Mouse (Mus musculus) limb, embryonic 13.5 days (tissue): ENCODE measurements around the gene Stard8. TPM values are rescaled to one million over a fixed set of nuclear protein-coding genes. Genes with fewer than 3 reads are reported as not detected.
"Not testable (repeated sequence)": the region's sequence is repeated elsewhere in the genome, so short reads cannot be mapped to it uniquely, and the experiment has no call there.

Experiments
- ATAC-seq: fragments of 200-750 bp; cut with Nextera tagmentation; 2 replicates; pipeline ENCODE4 v1.8.0; 2017; ENCODE audit warnings: low read depth, moderate number of reproducible peaks, moderate TSS enrichment; ENCODE audit not compliant: low FRiP score
- H3K27ac ChIP-seq: fragments of 300-500 bp; sonication (generic); 2 replicates; pipeline ENCODE4 v1.5.1; 2015; ENCODE audit warnings: inconsistent platforms, mild to moderate bottlenecking, moderate library complexity
- H3K27me3 ChIP-seq: fragments of 300-500 bp; sonication (generic); 2 replicates; pipeline ENCODE4 v1.6.1; 2015; ENCODE audit warnings: mild to moderate bottlenecking, inconsistent platforms
- H3K36me3 ChIP-seq: fragments of 300-500 bp; sonication (generic); 2 replicates; pipeline ENCODE4 v1.6.1; 2015; ENCODE audit warnings: inconsistent platforms, mild to moderate bottlenecking, moderate library complexity
- H3K4me1 ChIP-seq: fragments of 300-500 bp; sonication (generic); 2 replicates; pipeline ENCODE4 v1.6.1; 2015; ENCODE audit warnings: inconsistent platforms
- H3K4me2 ChIP-seq: fragments of 300-500 bp; sonication (generic); replicated peaks from 2 replicates; pipeline ENCODE4 v1.6.1; 2015; ENCODE audit warnings: inconsistent platforms, mild to moderate bottlenecking, moderate library complexity
- H3K4me3 ChIP-seq: fragments of 300-500 bp; sonication (generic); 2 replicates; pipeline ENCODE4 v1.5.1; 2015; ENCODE audit warnings: moderate library complexity, mild to moderate bottlenecking, inconsistent platforms
- H3K9ac ChIP-seq: fragments of 300-500 bp; sonication (generic); 2 replicates; pipeline ENCODE4 v1.6.1; 2015; ENCODE audit warnings: mild to moderate bottlenecking, inconsistent platforms
- H3K9me3 ChIP-seq: fragments of 300-500 bp; sonication (generic); 2 replicates; pipeline ENCODE4 v1.6.1; 2016; ENCODE audit warnings: inconsistent platforms
- WGBS: fragments of 180-500 bp; shearing (Covaris S2); methylation state at CpG from one replicate; pipeline ENCODE4 v1.1.7; 2015; 5-methylcytosine and 5-hydroxymethylcytosine counted together
- polyA plus RNA-seq: library from polyadenylated mRNA; unstranded; fragments of >200 nt; fragmentation: Nextera tagmentation; extraction: Ambion mirVana; gene quantifications from 2 replicates; pipeline ENCODE4 v1.2.1, GENCODE M21; 2015

The Stard8 gene
- 6.9 and 7.1 TPM in 2 replicates for polyA plus RNA-seq

DNA sequence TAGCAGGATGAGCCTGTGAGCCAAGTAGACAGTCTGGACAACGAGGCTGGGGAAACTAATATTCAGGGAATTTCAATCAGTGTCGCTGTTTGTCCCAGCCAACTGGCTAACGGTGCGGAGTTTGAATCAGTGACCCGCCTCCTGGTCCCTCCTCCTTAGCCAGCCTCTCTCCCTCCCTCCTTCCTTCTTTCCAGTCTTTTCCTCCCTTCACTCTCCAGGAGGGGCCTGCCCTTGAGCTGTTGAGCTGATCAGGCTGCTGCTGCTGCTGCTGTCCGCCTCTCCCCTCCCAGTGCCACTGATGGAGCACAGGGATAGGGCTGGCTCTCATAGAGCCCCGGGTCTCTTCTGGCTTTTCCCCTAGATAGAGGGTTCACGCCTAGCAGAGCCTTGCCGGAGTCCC is at the start of gene Stard8:
TSS of gene Stard8 (plus strand) at position 203 of the 400 bp plus-strand sequence.
- H3K36me3 ChIP-seq, result no peaks in the 10 kb centered on the region
- 38% methylated on average over 9 of the region's 9 CpGs for WGBS
- no peaks in the 10 kb centered on the region for H3K9me3 ChIP-seq
- H3K4me3 ChIP-seq, result peak within 1 kb of the TSS; percentile 17
- no peak within 1 kb of the TSS for H3K9ac ChIP-seq
- ATAC-seq, result no peak
- peaks cover 35% of the 10 kb centered on the region; the same call in 1 of the 2 replicates for H3K27me3 ChIP-seq
- no peaks in the 10 kb centered on the region for H3K4me1 ChIP-seq
- peak within 1 kb of the TSS; percentile 44 for H3K4me2 ChIP-seq
- H3K27ac ChIP-seq, result no peak within 1 kb of the TSS

GRCm38 (mm10) chrX:98953941-98954340 is 49.1 kb upstream of the Stard8 start:
- Histone ChIP-seq H3K9ac (no peak overlapping the region), H3K4me1 (no peaks in the 10 kb centered on the region), H3K4me2 (no peak overlapping the region), H3K27ac (no peak overlapping the region), H3K36me3 (no peaks in the 10 kb centered on the region), H3K27me3 (peaks cover 4% of the 10 kb centered on the region; the same call in 1 of the 2 replicates), H3K9me3 (no peaks in the 10 kb centered on the region), H3K4me3 (no peak overlapping the region)
- WGBS, result 15% methylated on average over 6 of the region's 6 CpGs
- no peak for ATAC-seq

DNA sequence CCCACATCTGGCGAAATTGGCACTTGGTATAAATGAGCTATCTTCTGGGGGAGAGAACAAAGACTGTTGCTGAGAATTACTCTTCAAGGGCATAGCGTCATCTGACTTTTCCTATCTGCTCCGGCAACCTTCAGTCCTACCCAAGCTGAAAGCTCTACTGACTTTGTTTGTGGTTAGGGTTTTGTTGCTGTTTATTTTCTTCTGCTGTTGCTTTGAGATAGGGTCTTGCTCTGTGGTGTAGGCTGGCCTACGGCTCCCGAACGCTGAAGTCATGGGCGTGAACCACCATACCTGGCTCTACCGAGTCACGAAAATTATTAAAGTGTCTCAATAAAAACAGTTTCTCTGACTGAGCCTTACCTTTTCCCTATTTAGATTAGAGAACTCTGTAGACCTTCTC is 44.8 kb upstream of the Stard8 start:
- Histone ChIP-seq H3K9ac (no peak overlapping the region), H3K4me3 (no peak overlapping the region), H3K9me3 (no peaks in the 10 kb centered on the region), H3K27me3 (peaks cover 10% of the 10 kb centered on the region; the same call in 1 of the 2 replicates), H3K4me1 (no peaks in the 10 kb centered on the region), H3K36me3 (no peaks in the 10 kb centered on the region), H3K4me2 (no peak overlapping the region), H3K27ac (no peak overlapping the region)
- no peak for ATAC-seq
- 90% methylated on average over 9 of the region's 9 CpGs for WGBS

DNA sequence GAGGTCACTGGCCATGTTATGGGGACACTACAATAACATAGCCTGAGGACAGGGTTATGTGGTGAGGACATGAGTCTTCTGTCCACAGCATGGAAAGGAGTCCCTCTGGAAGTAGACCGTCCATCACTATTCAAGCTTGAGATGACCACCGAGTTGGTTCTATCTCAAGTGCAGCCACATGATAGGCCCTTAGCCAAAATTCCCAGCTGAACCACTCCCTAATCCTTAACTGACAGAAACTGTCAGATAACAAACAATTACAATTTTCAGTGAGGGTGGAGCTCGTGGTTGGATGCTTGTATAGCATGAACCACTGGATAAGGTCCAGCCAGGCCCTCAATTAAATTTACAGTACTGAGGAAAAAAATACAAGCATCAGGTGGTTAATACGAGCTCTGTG is 44.0 kb upstream of the Stard8 start:
- ATAC-seq, result no peak
- Histone ChIP-seq H3K27ac (no peak overlapping the region), H3K4me2 (no peak overlapping the region), H3K36me3 (no peaks in the 10 kb centered on the region), H3K9me3 (no peaks in the 10 kb centered on the region), H3K4me3 (no peak overlapping the region), H3K27me3 (peaks cover 13% of the 10 kb centered on the region; the same call in 1 of the 2 replicates), H3K4me1 (no peaks in the 10 kb centered on the region), H3K9ac (no peak overlapping the region)
- WGBS, result 74% methylated on average over 4 of the region's 4 CpGs

DNA sequence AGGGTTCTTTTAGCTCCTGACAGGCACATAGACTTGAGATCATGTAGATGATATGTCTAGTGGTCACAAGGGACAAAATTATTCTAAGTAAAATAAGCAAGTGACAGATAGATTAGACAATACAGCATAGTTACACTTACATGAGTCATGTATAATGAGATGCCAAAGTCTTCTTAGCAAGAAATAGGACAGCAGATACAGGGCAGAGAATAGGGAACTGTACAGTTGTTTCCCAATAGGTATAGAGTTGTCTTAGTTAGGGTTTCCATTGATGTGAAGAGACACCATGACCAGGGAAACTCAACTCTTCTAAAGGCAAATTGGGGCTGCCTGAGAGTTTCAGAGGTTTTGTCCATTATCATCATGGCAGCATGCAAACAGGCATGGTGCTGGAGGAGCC is 39.3 kb upstream of the Stard8 start:
- no peak overlapping the region for H3K27ac ChIP-seq
- H3K4me2 ChIP-seq, result no peak overlapping the region
- H3K9ac ChIP-seq, result no peak overlapping the region
- H3K27me3 ChIP-seq, result peaks cover 13% of the 10 kb centered on the region; the same call in 1 of the 2 replicates
- no peak for ATAC-seq
- H3K4me1 ChIP-seq, result no peaks in the 10 kb centered on the region
- no peaks in the 10 kb centered on the region for H3K36me3 ChIP-seq
- no peak overlapping the region for H3K4me3 ChIP-seq
- no peaks in the 10 kb centered on the region for H3K9me3 ChIP-seq

DNA sequence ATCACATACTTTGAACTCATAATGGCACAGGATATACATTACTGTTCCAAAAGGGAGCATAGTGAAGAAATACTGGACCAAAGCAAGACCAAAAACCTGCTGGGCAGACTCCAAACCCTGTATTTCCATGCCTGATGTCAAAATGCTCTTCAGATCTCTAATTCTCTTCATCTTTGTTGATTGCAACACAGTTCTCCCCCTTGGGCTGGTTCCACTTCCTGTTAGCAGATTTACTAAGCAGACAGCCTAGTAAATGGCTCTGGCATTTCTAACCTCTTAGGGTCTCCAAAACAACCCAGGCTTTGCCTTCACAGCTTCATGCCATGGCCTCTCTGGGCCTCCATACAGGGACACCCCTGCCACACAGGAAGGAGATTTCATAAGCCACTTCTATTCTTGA is 38.5 kb upstream of the Stard8 start:
- Histone ChIP-seq H3K27ac (no peak overlapping the region), H3K27me3 (0 out of 2 replicates have a peak, but pooled peaks cover 8% of the 10 kb centered on the region), H3K9ac (no peak overlapping the region), H3K36me3 (no peaks in the 10 kb centered on the region), H3K9me3 (no peaks in the 10 kb centered on the region), H3K4me2 (no peak overlapping the region), H3K4me3 (no peak overlapping the region), H3K4me1 (no peaks in the 10 kb centered on the region)
- no peak for ATAC-seq

- not testable (repeated sequence) for H3K27ac ChIP-seq, H3K9me3 ChIP-seq
- peaks cover 11% of the 10 kb centered on the region; the same call in 1 of the 2 replicates for H3K27me3 ChIP-seq
These were observed 16.4 kb upstream of the Stard8 start for GRCm38 (mm10) chrX:98986611-98987010.

DNA sequence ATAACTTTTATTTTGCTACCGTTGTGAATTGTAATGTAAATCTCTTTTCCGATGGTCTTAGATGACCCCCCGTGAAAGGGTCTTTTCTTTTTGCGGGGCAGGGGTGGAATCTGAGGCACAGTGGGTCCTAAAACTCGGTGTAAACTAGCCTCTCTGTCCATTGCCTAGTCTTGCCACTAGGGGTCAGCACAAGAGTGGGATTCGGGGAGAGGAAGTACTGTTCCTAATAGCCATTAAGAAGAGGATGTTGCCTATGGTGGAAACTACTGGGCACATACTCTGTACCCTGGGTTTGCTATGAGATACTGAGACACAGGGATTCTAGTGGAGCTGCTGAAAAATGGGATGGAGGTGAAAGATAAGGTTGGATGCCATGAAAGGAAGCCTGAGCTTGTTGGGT is 13.5 kb upstream of the Stard8 start:
- Histone ChIP-seq H3K4me2 (no peak overlapping the region), H3K36me3 (no peaks in the 10 kb centered on the region), H3K9me3 (no peaks in the 10 kb centered on the region), H3K9ac (no peak overlapping the region), H3K27ac (no peak overlapping the region), H3K4me1 (no peaks in the 10 kb centered on the region), H3K4me3 (no peak overlapping the region), H3K27me3 (peaks cover 12% of the 10 kb centered on the region; the same call in 1 of the 2 replicates)
- peak; percentile 59; the same call in 1 of the 2 replicates for ATAC-seq
- 41% methylated on average over 6 of the region's 6 CpGs for WGBS

More at GRCm38 (mm10) chrX:98986611-98987010, 16.4 kb upstream of the Stard8 start:
- H3K4me1 ChIP-seq, H3K36me3 ChIP-seq, H3K9ac ChIP-seq, H3K4me2 ChIP-seq, ATAC-seq, H3K4me3 ChIP-seq: not testable (repeated sequence)
- WGBS, result 60% methylated on average over 5 of the region's 5 CpGs

DNA sequence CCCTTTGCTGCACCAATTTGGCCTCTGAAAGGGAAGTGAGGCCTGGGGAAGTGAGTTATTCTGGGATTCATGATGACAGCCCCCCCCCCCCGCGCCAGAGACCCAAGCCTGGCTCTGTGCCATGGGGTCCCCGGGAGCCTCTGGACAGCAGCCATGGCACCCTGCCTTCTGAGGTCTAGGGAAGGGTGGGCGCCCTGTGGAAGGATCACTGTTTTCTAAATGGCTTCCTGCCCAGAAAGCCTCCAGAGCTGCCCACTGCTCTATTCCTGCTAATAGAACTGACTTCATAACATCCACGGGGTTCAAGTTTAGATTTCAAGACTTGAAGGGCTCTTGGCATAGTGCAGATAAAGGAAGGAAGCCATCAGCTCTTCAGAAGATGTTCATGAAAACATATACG is 983 bp upstream of the Stard8 start:
- no peaks in the 10 kb centered on the region for H3K9me3 ChIP-seq
- peaks cover 33% of the 10 kb centered on the region; the same call in 1 of the 2 replicates for H3K27me3 ChIP-seq
- ATAC-seq, result no peak
- 83% methylated on average over 5 of the region's 6 CpGs for WGBS
- H3K27ac ChIP-seq, result no peak overlapping the region
- no peak overlapping the region for H3K4me3 ChIP-seq
- no peak overlapping the region for H3K9ac ChIP-seq
- H3K4me1 ChIP-seq, result no peaks in the 10 kb centered on the region
- no peak overlapping the region for H3K4me2 ChIP-seq
- no peaks in the 10 kb centered on the region for H3K36me3 ChIP-seq

DNA sequence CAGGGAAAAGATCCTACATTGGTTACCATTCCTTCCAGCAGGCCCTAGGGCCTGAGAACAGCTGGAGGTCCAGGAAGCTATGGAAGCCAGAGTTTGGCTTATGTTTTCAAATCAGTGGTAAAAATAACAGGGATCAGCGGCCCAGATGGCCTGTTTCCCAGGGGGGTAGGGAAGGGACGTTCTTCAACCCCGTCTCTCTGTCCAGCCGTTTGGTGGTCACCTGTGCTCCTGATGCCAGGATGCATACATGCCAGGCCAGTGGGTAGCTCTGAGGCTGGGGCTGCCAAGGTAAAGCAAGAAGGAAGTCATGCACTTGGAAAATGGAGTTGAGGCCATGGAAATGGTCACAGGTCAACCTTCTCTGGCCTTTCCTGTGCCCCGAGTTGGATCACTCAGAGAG is 7.5 kb downstream of the Stard8 start:
- Histone ChIP-seq H3K9me3 (no peaks in the 10 kb centered on the region), H3K4me3 (no peak overlapping the region), H3K27me3 (peaks cover 26% of the 10 kb centered on the region; the same call in 1 of the 2 replicates), H3K27ac (no peak overlapping the region), H3K9ac (no peak overlapping the region), H3K4me1 (no peaks in the 10 kb centered on the region), H3K36me3 (no peaks in the 10 kb centered on the region), H3K4me2 (no peak overlapping the region)
- ATAC-seq, result no peak
- 89% methylated on average over 5 of the region's 5 CpGs for WGBS

- H3K27me3 ChIP-seq, result peaks cover 29% of the 10 kb centered on the region; the same call in 1 of the 2 replicates
- no peaks in the 10 kb centered on the region for H3K4me1 ChIP-seq
- no peak overlapping the region for H3K4me2 ChIP-seq
- WGBS, result 73% methylated on average over 3 of the region's 3 CpGs
- H3K36me3 ChIP-seq, result no peaks in the 10 kb centered on the region
- H3K27ac ChIP-seq, result no peak overlapping the region
- H3K9ac ChIP-seq, result no peak overlapping the region
- no peak for ATAC-seq
- no peak overlapping the region for H3K4me3 ChIP-seq
- no peaks in the 10 kb centered on the region for H3K9me3 ChIP-seq
These were observed 8.2 kb downstream of the Stard8 start for GRCm38 (mm10) chrX:99011281-99011680.

DNA sequence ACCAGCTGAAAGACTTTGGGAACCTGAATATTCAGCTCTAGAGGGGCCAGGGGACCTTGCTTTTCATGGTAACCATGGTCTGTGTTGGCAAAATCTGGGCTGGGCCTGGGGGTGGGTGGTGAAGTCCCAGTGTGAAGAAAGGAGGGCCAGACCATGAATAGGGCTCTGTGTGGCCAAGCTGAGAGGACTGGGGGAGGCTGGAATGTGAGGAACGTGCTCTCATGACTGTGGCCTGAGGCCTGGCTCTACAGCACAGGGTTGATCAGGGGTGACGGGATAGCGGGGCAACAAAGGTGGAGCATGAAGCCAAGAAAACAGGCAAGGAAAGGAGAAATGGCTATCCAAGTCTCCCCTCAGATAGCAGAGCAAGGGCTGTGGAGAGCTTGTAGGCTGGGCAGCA is 9.4 kb downstream of the Stard8 start:
- Histone ChIP-seq H3K4me3 (no peak overlapping the region), H3K9me3 (no peaks in the 10 kb centered on the region), H3K4me1 (no peaks in the 10 kb centered on the region), H3K27ac (no peak overlapping the region), H3K9ac (no peak overlapping the region), H3K4me2 (no peak overlapping the region), H3K27me3 (peaks cover 35% of the 10 kb centered on the region; the same call in 1 of the 2 replicates), H3K36me3 (no peaks in the 10 kb centered on the region)
- ATAC-seq, result no peak
- WGBS, result 80% methylated on average over 3 of the region's 3 CpGs

- H3K4me3 ChIP-seq, result no peak overlapping the region
- peaks cover 3% of the 10 kb centered on the region; the same call in 1 of the 2 replicates for H3K4me1 ChIP-seq
- WGBS, result 81% methylated on average over 2 of the region's 2 CpGs
- no peaks in the 10 kb centered on the region for H3K9me3 ChIP-seq
- no peak for ATAC-seq
- H3K4me2 ChIP-seq, result no peak overlapping the region
- H3K36me3 ChIP-seq, result no peaks in the 10 kb centered on the region
- no peak overlapping the region for H3K9ac ChIP-seq
- no peak overlapping the region for H3K27ac ChIP-seq
- peaks cover 48% of the 10 kb centered on the region for H3K27me3 ChIP-seq
These were observed 12.7 kb downstream of the Stard8 start for GRCm38 (mm10) chrX:99015705-99016104.
